Mouse (Mus musculus) kidney, adult 2 months (tissue): ENCODE measurements around the gene Tspan33. TPM values are rescaled to one million over a fixed set of nuclear protein-coding genes. Genes with fewer than 3 reads are reported as not detected.
"Not testable (repeated sequence)": the region's sequence is repeated elsewhere in the genome, so short reads cannot be mapped to it uniquely, and the experiment has no call there.

ENCODE experiments used
- DNase-seq: peaks from one replicate; pipeline ENCODE4 v3.0.0; 2021
- H3K27ac ChIP-seq: fragments of 200-500 bp; 2 replicates; pipeline ENCODE4 v1.5.1; 2012; ENCODE audit warnings: low read depth, low read length, control low read depth, inconsistent platforms; ENCODE audit not compliant: insufficient read depth
- H3K27me3 ChIP-seq: fragments of 200-500 bp; replicated peaks from 2 replicates; pipeline ENCODE4 v1.6.1; 2012; ENCODE audit warnings: mild to moderate bottlenecking, moderate library complexity, low read length, inconsistent platforms; ENCODE audit not compliant: control insufficient read depth, insufficient read depth
- H3K36me3 ChIP-seq: fragments of 200-500 bp; 2 replicates; pipeline ENCODE4 v1.6.1; 2012; ENCODE audit warnings: mild to moderate bottlenecking, moderate library complexity, low read length, inconsistent platforms; ENCODE audit not compliant: control insufficient read depth, insufficient read depth
- H3K4me1 ChIP-seq: fragments of 200-500 bp; 2 replicates; pipeline ENCODE4 v1.6.1; 2011; ENCODE audit warnings: low read length; ENCODE audit not compliant: control insufficient read depth, insufficient read depth
- H3K4me3 ChIP-seq: fragments of 200-500 bp; 2 replicates; pipeline ENCODE4 v1.5.1; 2011; ENCODE audit warnings: mild to moderate bottlenecking, low read depth, low read length, control low read depth; ENCODE audit not compliant: insufficient read depth
- CTCF ChIP-seq: fragments of 200-500 bp; conservative IDR thresholded peaks from 2 replicates; pipeline ENCODE4 v1.5.1; 2011; ENCODE audit warnings: low read depth, mild to moderate bottlenecking, control low read depth, low read length, moderate library complexity, mixed read lengths; ENCODE audit not compliant: insufficient read depth, insufficient read length
- POLR2A ChIP-seq: fragments of 200-500 bp; IDR thresholded peaks from one replicate; pipeline ENCODE4 v1.6.1; 2011; ENCODE audit warnings: low read depth, low read length, control low read depth
- WGBS: fragments of 180-500 bp; shearing (Covaris S2); methylation state at CpG from one replicate; pipeline ENCODE4 v1.1.7; 2018; 5-methylcytosine and 5-hydroxymethylcytosine counted together
- polyA plus RNA-seq: library from polyadenylated mRNA; depleted of rRNA; stranded (reverse); fragments of >200 nt; gene quantifications from 2 replicates; pipeline ENCODE4 v1.2.3, GENCODE M21; 2012

The Tspan33 gene
- polyA plus RNA-seq, 1 experiment = 39.8 TPM

GRCm38 (mm10) chr6:29660662-29661307 lies 33.2 kb upstream of the Tspan33 start:
- H3K27ac ChIP-seq = peak overlapping the region; percentile 96
- peaks cover 27% of the 10 kb centered on the region for H3K4me1 ChIP-seq
- no peaks in the 10 kb centered on the region for H3K27me3 ChIP-seq
- 32% methylated on average over 11 of the region's 11 CpGs for WGBS
- H3K36me3 ChIP-seq = no peaks in the 10 kb centered on the region
- DNase-seq = peak; percentile 95
- TF ChIP-seq POLR2A (no peak), CTCF (no peak)
- no peak overlapping the region for H3K4me3 ChIP-seq

- no peaks in the 10 kb centered on the region for H3K27me3 ChIP-seq
- TF ChIP-seq POLR2A = no peak
- no peak for TF ChIP-seq CTCF
- H3K4me3 ChIP-seq = no peak overlapping the region
- WGBS = 55% methylated on average over 6 of the region's 6 CpGs
- peak; percentile 73 for DNase-seq
- H3K4me1 ChIP-seq = 0 out of 2 replicates have a peak, but pooled peaks cover 3% of the 10 kb centered on the region
- H3K36me3 ChIP-seq = no peaks in the 10 kb centered on the region
- H3K27ac ChIP-seq = 0 out of 2 replicates have a peak overlapping the region, but pooled peaks have one; percentile 18
Measured at GRCm38 (mm10) chr6:29667266-29667665, 26.8 kb upstream of the Tspan33 start.

GRCm38 (mm10) chr6:29671741-29672140 lies 22.3 kb upstream of the Tspan33 start:
- Histone ChIP-seq H3K36me3 (no peaks in the 10 kb centered on the region), H3K27me3 (no peaks in the 10 kb centered on the region), H3K4me1 (no peaks in the 10 kb centered on the region), H3K4me3 (no peak overlapping the region), H3K27ac (no peak overlapping the region)
- 44% methylated on average over 3 of the region's 3 CpGs for WGBS
- no peak for TF ChIP-seq POLR2A
- TF ChIP-seq CTCF = no peak
- no peak for DNase-seq

DNA sequence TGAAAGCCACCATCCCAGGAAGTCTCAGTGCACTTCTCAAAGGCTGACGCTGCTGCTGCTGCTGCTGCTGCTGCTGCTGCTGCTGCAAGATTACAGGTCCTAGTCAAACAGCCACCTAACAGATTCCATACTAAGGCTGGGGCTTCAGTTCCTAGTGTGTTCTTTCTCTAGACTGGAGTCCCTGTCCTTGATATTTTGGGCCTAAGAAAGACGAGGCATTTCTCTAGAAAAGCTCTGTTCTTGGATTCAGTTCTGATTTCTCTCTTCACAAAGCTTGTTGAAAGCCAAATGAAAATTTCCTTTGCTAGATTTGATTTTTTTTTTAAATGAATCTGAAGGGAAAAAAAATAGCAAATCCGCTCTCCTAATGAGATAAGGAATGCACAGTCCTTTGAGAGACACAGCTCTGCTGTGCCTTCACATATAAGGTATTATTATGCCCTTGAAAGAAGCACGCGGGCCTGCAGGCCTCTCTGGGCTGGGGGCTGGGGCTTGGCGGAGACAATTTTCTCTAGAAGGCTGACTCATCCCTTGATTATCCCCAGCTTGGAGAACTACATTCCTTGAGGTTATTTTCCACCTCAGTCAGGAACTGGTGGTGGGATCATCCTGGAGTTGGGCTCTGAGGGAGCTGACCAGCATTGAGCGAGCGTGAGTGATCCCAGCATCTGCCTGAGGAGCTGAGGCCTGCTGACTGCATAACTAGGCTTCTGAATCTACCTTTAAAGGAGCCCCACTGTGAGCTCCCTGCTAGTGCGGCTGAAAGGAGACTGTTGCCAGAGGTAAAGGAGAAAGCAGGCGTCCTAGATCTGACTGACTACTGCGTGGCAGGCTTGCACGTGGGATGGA lies 21.2 kb upstream of the Tspan33 start:
- no peak for DNase-seq
- WGBS = 74% methylated on average over 12 of the region's 12 CpGs
- Histone ChIP-seq H3K4me3 (no peak overlapping the region), H3K27ac (no peak overlapping the region), H3K4me1 (no peaks in the 10 kb centered on the region), H3K27me3 (no peaks in the 10 kb centered on the region), H3K36me3 (no peaks in the 10 kb centered on the region)
- TF ChIP-seq CTCF (no peak), POLR2A (no peak)

GRCm38 (mm10) chr6:29673739-29674138 lies 20.3 kb upstream of the Tspan33 start:
- DNase-seq = no peak
- Histone ChIP-seq H3K27me3 (no peaks in the 10 kb centered on the region), H3K36me3 (no peaks in the 10 kb centered on the region), H3K4me3 (no peak overlapping the region), H3K27ac (no peak overlapping the region), H3K4me1 (no peaks in the 10 kb centered on the region)
- 53% methylated on average over 2 of the region's 2 CpGs for WGBS
- TF ChIP-seq POLR2A (no peak), CTCF (no peak)

DNA sequence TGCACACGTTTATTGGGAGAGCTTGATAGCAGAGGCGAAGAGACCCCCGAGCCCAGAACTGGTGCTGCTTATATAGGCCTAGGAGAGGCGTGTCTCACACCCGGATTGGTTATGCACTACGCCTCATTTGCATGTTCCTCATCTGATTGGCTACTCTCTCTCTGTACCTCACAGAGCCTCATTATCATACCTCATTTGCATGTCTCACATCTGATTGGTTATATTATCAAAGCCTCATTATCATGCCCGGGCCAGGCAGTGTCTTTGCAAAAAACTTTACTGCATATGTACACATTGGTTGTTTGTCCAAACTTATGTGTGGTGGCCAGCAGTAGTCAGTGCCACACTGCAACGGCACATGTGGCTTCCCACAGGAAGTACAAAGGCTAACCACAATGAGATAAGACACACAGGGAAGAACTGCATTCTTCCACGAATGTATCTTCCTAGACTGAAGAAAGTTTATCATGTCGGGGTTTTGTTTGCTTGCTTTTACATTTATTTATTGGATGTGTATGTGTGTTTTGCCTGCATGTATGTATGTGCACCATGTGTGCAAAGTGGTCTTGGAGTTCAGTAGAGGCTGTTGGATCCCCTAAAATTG lies 14.0 kb upstream of the Tspan33 start:
- H3K27me3 ChIP-seq, H3K4me1 ChIP-seq, H3K4me3 ChIP-seq, H3K27ac ChIP-seq, DNase-seq, H3K36me3 ChIP-seq: not testable (repeated sequence)
- WGBS = 85% methylated on average over 10 of the region's 10 CpGs

DNA sequence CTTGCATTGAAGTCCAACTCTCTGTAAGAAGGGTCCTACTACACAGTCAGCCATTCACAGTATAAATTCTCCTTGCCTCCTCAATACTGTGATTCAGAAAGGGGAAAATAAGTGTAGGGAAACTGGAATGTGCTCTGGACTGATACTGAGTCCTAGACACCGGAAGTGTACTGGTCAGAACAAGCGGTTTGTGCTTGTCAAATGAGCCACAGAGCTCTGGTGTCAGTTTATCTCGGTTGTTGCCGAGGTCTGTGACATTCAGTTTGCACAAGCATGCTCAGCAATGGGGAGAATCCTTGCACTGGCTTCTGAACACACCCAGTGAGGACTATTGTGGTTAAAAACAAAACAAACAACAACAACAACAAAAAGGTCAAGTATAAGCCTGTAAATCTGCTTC lies 12.2 kb upstream of the Tspan33 start:
- 88% methylated on average over 4 of the region's 4 CpGs for WGBS
- no peak for TF ChIP-seq CTCF
- TF ChIP-seq POLR2A = no peak

More for the DNA sequence above, 12.2 kb upstream of the Tspan33 start:
- H3K4me3 ChIP-seq = no peak overlapping the region
- no peak overlapping the region for H3K27ac ChIP-seq
- no peaks in the 10 kb centered on the region for H3K4me1 ChIP-seq
- no peaks in the 10 kb centered on the region for H3K36me3 ChIP-seq
- no peak for DNase-seq
- H3K27me3 ChIP-seq = no peaks in the 10 kb centered on the region
